Mouse (Mus musculus) c-Kit-positive CD71-negative TER-119-negative erythroid progenitor cells, embryonic 14.5 days (primary cell): ENCODE results near the gene Mrps10.
A peak's percentile ranks its signal among the peaks of the same experiment; 100 is the strongest.
"Not testable (repeated sequence)": the region's sequence is repeated elsewhere in the genome, so short reads cannot be mapped to it uniquely, and the experiment has no call there.

Experiments used
- DNase-seq: peaks from one replicate; pipeline ENCODE4 v3.0.0-alpha.2; 2013; ENCODE audit warnings: low read depth

Mrps10 gene

GRCm38 (mm10) chr17:47381917-47382316 is 13.2 kb downstream of the Mrps10 start:
- DNase-seq, result no peak

DNA sequence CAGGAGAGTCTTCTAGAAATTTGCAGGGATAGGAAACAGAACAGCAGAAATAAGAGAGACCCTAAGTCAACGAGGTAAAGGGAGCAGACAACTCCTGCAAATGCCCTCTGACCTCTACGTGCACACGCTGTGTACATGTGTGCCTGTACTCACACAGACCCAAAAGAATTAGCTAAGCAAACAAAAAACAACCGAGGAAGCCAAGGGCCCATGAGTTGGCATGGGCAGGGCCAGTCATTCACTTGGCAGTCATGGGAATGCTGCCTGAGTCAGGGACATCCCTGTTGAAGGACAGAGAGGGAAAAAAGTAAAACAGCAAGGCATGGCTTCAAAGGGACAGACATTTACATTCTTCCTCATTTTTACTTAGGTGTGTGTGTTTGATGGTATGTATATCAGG is 14.6 kb downstream of the Mrps10 start:
- no peak for DNase-seq

- DNase-seq, result no peak
Measured at GRCm38 (mm10) chr17:47384064-47384463, 15.4 kb downstream of the Mrps10 start.

GRCm38 (mm10) chr17:47385145-47385544 is 16.5 kb downstream of the Mrps10 start, which contains the start of gene Guca1b:
Gene Guca1b, plus strand, starts transcription at chr17:47385393.
- no peak for DNase-seq

DNA sequence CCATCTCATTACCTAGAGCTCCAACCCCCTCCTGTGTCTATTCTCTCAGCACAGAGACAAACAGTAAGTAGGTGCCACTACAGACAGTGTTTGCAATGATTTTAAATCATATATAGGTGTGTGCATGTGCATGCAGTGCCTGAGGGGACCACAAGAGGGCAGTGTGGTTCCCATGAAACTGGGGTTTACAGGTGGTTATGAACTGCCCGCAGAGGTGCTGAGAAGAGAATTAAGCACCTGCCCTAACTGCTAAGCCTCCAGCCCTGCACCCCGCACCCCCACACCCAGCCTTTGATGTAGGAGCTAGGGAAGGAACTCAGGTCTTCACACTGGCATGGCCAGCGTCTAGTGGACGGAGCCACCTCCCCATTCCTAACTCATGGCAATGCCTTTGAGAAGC is 18.0 kb downstream of the Mrps10 start:
- DNase-seq, result no peak

GRCm38 (mm10) chr17:47394223-47394869 is 25.7 kb downstream of the Mrps10 start:
- DNase-seq, result no peak

DNA sequence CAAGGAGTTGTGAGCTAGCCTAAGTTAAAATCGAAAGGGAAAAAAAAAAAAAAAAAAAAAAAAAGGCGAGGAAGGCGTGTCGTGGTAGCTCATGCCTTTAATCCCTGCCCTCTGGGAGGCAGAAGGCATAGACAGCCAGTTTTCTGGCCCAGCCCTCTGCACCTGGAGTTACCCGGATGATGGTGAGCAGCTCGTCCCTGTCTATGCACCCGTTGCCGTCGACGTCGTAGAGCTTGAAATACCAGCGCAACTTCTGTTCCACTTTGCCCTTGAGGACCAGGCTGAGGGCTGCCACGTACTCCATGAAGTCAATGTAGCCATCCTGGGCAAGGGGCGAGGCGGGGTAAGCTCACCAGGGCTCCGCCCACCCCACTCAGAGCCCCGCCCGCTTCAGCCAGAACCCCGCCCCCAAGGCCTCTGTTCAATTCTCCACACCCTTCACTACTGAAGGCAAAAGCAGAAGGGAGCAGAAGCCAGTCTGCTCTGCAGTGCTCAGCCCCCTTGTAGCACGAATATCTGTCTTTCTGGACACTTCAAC is 26.8 kb downstream of the Mrps10 start:
- peak; percentile 56 for DNase-seq

DNA sequence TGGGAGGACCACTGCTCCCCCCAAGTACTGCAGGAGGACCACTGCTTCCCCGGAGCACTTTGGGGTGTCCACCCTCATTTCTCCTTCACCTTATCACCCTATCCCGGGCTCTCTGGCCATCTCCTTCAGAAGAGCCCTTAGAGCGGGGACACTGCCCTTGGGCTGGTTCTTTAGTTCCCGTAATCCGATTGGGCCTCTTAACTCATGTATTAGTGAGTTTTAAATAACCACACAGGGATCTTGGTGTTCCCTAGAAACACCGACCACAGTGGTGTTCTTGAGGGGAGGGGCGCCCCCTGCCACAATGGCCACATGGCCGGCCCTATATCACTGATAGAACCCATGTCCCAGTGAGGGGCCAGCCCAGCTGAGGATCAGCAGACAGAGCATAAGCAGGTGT is 30.4 kb downstream of the Mrps10 start:
- no peak for DNase-seq

- DNase-seq, result no peak
Measured at GRCm38 (mm10) chr17:47400451-47400850, 31.8 kb downstream of the Mrps10 start, which contains the start of gene Guca1a. Gene Guca1a, minus strand, starts transcription at chr17:47400584.

DNA sequence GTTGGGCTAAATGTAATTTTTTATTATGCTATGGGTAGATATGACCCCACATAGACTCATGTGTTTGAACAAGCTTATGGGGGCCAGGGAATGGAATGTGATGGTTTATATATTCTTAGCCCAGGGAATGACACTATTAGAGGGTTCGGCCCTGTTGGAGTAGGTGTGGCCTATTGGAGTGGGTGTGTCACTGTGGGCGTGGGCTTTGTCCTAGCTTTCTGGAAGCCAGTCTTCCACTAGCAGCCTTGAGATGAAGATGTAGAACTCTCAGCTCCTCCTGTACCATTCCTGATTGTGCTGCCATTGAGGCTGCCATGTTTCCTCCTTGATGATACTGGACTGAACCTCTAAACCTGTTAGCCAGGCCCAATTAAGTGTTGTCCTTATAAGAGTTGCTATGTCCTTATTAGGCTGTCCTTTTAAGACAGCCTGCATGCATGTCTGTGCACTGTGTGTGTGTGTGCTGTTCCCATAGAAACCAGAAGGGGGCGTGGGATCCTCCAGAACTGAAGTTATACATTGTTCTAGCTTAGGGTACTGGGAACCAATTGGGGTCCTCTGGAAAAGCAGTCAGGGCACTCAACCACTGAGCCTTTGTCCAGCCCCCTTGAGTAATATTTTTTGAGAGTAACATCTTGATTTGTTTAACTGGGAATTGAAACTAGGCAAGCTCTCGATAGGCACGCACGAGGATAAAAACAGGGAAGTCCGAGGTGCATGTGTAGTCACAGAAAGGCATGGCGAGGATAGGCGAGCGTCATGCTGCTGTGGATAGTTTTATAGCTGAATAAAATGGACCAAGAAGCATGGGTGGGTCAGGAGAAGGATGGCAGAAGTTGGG is 39.2 kb downstream of the Mrps10 start:
- DNase-seq, result no peak

DNA sequence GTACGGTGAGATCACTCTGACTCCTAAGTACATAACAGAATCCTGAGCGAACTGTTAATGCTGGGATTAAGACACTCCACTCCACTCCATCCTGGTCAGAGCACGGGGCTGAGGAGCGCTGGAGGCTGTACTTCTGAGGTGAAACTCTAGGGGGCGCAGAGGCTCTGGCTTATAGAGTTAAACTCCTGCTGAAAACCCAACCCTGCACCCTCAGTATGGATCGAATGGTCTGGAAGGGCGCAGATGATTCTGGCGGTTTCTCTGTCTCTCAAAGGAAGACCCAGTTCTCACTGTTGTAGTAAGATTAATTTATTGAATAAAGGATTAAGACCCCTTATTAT is 39.8 kb downstream of the Mrps10 start:
- DNase-seq, result peak; percentile 50

GRCm38 (mm10) chr17:47409897-47410861 is 41.5 kb downstream of the Mrps10 start:
- DNase-seq, result not testable (repeated sequence)

GRCm38 (mm10) chr17:47420195-47420594 is 51.5 kb downstream of the Mrps10 start:
- no peak for DNase-seq

DNA sequence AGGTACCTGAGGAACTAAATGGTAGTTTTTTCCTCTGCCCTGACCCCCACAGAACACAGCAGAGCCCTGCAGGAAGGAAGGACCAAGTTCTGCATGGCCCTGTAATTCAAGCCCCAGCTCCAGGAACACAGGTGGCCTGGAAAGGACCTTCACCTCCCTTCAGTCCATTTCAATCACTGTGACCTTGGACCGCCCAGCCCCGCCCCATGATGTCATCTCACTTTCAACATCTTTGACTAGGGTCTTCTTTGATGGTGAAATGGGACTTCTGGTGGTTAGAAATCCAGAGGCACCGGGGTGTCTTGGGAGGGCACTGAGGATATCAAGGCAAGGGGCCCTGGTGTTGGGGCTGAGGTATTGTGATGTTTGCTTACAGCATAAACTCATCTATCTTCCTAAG is 52.9 kb downstream of the Mrps10 start:
- no peak for DNase-seq

- DNase-seq, result not testable (repeated sequence)
Measured at GRCm38 (mm10) chr17:47422616-47423015, 53.9 kb downstream of the Mrps10 start.

DNA sequence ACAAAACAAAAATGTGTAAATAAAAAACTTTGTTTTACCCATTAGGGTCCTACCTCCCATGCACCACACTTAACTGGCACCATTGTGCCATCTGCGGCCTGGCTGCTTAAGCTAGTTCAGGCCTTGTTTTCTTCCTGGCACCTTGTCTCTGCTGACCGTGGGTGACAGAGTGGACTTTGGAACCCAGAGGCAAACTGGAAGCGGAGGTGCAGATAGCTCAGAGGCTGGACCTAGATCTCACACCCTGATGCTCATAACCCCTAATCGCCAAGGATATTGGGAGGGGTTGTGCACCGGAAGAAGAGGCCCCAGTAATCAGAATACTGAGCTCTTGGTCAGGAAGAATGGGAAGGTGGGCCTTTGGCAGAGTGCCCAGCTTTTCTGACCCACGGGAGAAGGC is 55.5 kb downstream of the Mrps10 start:
- no peak for DNase-seq

- no peak for DNase-seq
Measured at GRCm38 (mm10) chr17:47427316-47427715, 58.6 kb downstream of the Mrps10 start.

- no peak for DNase-seq
Measured at GRCm38 (mm10) chr17:47428831-47429304, 60.2 kb downstream of the Mrps10 start.

- DNase-seq, result no peak
Measured at GRCm38 (mm10) chr17:47430815-47431214, 62.1 kb downstream of the Mrps10 start.
